Comparison of ENCODE assay signal across 15 mouse cellular contexts in the genomic region with DNA sequence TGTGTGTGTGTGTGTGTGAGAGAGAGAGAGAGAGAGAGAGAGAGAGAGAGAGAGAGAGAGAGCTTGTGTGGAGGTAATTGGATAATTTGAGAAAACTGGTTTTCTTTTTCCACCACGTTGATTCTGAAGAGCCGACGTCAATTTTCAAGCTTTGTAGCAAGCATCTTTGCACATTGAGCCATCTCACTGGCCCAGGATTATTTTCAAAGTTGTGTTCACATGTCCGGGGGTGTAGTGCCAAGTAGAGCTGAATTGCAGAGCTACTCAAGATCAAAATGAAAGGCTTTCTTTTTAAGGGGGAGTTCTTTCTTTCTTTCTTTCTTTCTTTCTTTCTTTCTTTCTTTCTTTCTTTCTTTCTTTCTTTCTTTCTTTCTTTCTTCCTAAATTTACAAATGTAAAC.
A peak's percentile ranks its signal among the peaks of the same experiment; 100 is the strongest.
DNase-seq lines count a peak whose midpoint lies in the region.
"Had no signal": no experiment of that assay in that cellular context is flagged by ENCODE, and none has a peak within 500 bp of the region (broad histone marks: within the 10 kb centered on the region; RNA-seq: fewer than 3 reads in every experiment).

No protein-coding gene starts in this region.

- peak; percentile 26 to 61 for DNase-seq in frontal cortex, postnatal 36 days (ENCODE audit: low spot score in 2 of 2)
- no peak for DNase-seq in frontal cortex, postnatal 10 days (ENCODE audit: low spot score in 2 of 2)
- DNase-seq in left cerebral cortex, postnatal 14 days (ENCODE audit: low spot score in 2 of 2) = peak; percentile 24 to 27
- no peak for DNase-seq in left cerebral cortex, postnatal 4 days
- DNase-seq in brain, adult 2 months (ENCODE audit: low read depth, low spot score) = peak; percentile 73
- no peak for DNase-seq in adrenal gland, postnatal 25 days
- DNase-seq: adrenal gland, postnatal 10 days; B cell, adult 2 months; cerebellum, adult 11-12 months; cerebellum, adult 8-10 months; cerebellum, postnatal 10 days; cerebellum, postnatal 36 days; embryo, embryonic 11 days; gastrocnemius, postnatal 10 days; gastrocnemius, postnatal 36 days had no signal

- intact Hi-C loops in left cerebral cortex, postnatal 14 days (cut with DNase I) = no loop called here
- intact Hi-C loops in left cerebral cortex, postnatal 4 days (cut with DNase I) = no loop called here

Comparison
In these comparisons a context has a peak if more than half of its experiments do, and no peak if none do; other contexts are left out.
1. DNase-seq: peak in frontal cortex, postnatal 36 days (2 of 2), left cerebral cortex, postnatal 14 days (2 of 2) and brain, adult 2 months (single experiment); none in frontal cortex, postnatal 10 days (0 of 2), left cerebral cortex, postnatal 4 days (single experiment) and adrenal gland, postnatal 25 days (single experiment).